Mouse (Mus musculus) MN1 (cell line): Measurements from ENCODE around the gene Cox7a2l.
A peak's percentile ranks its signal among the peaks of the same experiment; 100 is the strongest.

Source experiments
- DNase-seq: peaks from one replicate; pipeline ENCODE4 v3.0.0-alpha.2; 2016; ENCODE audit warnings: low spot score

The Cox7a2l gene

GRCm38 (mm10) chr17:83517280-83518015 is at the start of gene Cox7a2l:
Cox7a2l (minus strand) TSS chr17:83517330.
- no peak for DNase-seq

DNA sequence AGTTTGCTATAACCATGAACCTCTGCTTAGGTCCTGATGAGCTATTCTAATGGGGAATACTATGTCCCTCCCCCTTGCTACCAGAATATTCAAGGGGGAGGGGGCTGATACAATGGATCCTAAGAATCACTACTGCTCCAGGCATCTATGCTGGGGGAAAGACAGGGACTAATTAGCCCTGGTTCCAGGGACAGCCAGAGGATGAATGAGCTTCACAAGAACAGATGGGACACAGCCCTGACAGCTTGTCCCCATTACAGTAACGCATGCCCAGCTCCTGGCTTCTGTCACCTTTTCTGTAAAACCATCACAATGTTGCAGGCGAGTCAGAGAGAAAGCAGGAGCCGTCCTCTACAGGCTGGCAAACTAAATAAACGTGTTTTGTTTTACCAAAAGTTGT is 48.4 kb upstream of the Cox7a2l start:
- DNase-seq = no peak

DNA sequence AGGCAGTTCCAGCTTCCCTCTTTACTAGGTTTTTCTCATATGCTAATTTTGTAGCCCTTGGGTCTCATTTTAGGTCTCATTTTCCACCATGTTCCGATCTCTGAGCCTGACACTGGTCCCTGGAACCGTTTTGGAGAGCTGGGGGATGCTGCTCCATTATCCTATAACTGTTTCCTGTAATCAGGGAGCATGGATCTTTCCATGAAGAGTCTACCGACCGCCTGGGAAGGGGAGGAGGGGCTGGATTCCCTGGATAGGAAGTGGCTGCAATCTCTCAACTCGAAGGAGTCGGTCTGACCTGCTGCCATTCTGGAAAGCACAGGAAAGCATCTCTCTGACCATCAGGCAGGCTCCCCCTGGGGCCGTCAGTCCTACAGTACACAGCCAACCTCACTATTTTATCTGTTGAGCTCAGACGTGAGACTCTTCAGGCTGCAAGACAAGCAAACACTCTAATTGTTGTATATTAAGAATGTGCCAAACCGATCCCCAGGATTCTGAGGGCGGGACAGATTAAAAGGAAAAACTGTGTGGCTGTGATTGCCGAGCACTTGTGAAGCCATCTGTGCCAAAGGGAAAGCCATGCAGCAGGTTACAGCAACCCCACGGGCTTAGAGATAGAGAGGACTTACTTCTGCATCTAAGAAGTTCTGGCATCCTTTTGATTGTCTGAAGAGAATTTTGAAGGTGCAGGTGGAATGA is 47.1 kb upstream of the Cox7a2l start:
- peak; percentile 73 for DNase-seq

DNA sequence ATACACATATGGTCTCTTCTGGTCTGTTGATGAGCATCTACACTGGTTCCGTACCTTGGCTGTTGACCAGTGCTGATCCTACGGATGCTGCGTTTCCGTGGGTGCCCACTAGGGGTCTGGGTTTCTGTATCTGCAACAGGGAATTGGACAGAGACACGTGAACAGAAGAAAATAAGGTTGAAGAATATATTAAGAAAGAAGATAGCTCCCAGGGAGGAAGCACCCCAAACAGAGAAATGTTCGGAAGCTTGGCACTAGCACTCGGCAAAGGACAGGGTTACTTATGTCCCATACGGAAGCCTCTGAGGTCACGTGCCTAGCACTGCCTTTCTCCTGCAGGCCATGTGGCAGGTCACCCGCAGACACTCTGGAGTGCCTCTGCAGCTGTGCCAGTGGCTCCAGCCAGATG is 46.6 kb upstream of the Cox7a2l start:
- DNase-seq = peak; percentile 90

DNA sequence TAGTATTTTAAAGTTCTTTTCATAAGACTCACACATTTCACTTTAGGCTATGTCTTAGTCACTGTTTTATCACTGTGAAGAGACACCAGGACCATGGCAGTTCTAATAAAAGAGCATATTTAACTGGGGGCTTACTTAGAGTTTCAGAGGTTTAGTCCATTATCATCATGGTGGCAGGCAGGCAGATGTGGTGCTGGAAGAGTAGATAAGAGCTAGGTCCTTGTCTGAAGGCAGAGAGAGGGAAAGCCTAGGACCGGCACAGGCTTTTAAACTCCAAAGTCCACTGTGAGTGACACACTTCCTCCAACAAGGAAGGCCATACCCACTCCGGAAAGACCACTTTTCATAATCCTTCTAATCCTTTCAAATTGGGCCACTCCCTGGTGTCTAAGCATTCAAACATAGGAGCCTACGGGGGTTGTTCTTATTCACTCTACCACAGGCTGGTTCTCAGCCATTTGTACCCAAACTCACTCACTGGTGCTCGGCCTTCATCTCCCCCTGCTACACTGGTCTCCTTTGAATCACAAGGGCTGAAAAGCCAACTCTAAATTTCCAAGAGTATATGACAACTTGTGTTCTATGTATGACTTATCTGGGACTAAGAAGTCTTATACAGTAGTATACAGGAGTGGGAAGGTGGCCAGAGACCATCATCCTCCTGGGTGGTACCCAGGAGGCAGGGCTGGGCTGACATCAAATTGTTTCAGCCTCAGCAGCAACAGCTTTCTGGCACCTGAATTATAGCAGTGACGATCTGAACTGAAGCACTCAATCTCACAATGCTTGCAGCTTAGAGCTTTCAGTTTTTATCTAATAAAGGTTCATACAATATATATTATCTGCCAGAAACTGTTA is 45.3 kb upstream of the Cox7a2l start:
- no peak for DNase-seq

DNA sequence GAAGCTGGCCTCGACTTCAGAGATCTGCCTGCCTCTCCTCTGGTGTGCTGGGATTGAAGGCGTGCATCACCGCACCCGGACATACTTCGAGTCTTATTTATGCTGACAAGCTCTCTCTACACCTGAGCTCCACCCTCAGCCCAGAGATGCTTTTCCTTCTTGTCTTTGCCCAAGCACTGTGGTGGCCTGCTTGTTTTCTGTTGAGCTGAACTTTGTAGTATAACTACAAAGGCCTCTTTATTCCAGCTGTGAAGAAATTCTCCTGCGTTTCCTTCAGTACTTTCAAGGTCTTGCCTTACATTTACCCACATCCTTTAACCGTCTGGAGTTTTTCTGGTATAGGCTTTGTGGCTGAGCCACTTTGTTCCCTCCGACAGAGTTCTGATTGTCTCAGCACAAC is 42.0 kb upstream of the Cox7a2l start:
- no peak for DNase-seq

DNA sequence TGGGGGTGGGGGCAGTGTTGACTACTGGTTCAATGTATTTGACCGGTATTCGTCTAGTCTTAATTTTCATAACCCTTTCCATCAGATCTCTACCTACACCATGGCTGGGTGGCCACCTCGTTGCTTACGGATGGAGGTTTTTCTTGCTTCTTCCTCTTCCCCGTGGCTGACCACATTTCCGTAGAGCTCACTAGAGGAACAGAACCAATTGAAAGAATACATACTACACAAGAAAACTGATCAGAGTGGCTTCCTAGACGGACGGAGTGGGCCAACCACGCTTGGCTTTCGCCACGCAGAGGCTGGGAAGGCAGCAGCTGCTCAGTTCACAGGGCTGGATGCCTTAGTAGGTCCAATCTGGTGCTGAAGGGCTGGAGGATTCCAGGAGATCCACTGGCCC is 38.7 kb upstream of the Cox7a2l start:
- no peak for DNase-seq

- DNase-seq = no peak
Measured at GRCm38 (mm10) chr17:83554997-83555396, 37.9 kb upstream of the Cox7a2l start.

DNA sequence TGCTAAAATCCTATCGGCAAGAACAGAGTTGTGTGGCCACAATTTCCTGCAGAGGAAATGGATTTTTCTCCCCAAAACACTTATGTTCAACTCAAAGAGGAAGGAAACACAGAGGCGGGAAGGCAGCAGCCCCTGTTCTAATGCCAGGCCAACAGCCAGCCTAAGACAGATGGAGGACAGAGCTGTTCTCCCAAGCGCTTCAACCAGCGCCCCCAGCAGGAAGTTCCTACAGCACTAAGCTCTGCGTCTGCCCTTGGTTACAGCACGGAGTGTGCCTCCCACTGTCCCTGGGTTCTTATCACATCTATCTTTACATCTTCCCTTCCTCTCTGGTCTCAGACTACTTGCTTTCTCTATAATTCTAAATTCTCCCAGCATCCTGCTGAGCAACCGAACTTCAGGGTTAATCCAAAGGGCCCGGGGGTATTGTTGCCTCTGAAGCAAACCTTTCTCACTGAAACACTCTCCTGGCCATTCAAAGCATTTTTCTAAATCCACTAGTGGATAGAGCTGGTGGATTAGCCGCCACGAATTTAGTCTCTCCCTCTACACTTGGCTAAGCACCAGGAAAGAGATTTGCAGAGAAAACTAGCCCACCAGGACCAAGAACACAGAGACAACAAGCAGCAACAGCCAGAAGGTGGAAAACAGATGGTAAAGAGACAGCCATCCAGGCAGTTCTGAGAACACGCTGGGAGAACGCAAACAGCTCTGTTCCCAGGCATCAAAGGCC is 31.5 kb upstream of the Cox7a2l start:
- no peak for DNase-seq

DNA sequence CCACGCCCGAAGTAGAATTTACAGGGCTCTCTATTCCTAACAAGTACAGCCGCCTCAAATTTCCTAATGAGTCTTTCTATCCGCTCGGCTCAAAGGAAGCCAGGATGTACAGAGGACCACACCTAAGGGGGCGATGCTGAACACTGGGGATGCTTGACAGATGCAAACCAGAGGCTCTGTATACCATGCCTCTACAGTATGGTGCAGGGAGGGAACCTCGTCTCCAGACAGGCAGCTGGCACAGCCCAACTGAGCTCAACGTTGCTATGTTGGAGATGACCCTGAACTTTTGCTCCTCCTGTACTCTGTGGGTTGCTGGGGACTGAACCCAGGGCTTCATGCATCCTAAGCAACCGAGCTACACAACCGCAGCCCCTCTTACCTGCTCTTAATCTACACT is 30.0 kb upstream of the Cox7a2l start:
- DNase-seq = no peak

DNA sequence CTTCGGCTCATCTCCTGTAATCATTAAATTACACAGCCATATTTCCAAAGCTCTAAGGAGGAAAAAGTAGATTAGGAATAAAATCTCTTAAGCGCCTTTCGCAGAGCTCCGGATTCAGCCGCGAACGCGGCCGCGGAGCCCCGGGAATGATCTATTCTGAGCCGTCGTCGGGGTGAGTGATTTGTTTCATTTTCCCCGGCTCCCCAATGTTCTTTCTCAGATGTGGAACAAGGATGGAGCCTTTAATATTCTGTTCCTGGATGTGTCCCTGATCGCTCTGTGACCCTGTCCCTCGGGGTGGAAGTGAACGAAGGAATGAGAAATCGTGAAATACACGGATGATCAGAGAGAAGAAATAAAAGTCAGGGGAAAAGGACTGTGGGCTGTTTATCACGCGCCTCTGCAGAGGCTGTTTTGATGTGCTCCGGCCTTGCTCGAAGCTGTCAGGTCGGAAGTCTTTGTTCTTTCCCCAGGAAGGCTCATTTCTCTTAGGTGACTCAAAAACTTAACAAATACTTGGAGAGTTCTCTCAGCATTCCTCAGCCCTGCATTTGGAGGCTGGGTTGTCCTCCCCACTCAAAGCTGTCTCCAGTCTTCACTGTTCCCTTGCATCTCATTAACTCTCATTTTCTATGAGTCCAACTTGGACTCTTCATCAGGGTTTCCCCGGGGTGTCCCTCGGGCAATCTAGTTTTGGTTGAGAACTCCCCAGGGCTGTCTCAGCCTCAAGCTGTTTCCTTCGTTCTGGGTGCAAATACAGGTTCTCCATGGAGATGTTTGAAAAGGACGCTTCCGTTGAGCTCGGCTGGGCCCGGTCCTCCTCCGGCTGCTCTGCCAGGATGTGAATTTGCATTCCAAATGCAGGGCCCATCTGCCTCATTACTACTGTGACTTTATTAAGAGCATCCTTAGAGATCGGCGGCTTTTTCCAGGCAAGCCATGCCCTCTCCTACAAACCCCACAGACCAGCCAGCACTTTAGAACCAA is 28.9 kb upstream of the Cox7a2l start:
- DNase-seq = peak; percentile 38

- DNase-seq = peak; percentile 63
Measured at GRCm38 (mm10) chr17:83545259-83545658, 28.1 kb upstream of the Cox7a2l start.

DNA sequence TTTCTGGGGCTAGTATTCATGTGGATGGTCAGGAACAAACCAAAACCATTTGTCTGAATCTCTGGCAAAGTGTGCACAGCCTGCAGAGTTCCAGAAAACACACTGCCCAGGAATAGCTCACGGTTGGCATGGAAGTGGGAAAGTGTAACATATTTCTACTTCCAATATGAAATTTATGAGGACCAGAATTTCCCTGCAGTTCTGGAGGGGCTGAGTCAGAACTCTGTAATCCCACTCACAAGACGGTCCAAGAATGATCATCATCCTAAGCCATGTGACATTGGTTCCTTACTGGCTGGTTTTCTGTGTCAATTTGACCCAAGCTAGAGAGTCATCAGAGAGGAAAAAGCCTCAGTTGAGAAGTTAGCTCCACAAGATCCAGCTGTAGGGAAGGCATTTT is 25.3 kb upstream of the Cox7a2l start:
- no peak for DNase-seq

DNA sequence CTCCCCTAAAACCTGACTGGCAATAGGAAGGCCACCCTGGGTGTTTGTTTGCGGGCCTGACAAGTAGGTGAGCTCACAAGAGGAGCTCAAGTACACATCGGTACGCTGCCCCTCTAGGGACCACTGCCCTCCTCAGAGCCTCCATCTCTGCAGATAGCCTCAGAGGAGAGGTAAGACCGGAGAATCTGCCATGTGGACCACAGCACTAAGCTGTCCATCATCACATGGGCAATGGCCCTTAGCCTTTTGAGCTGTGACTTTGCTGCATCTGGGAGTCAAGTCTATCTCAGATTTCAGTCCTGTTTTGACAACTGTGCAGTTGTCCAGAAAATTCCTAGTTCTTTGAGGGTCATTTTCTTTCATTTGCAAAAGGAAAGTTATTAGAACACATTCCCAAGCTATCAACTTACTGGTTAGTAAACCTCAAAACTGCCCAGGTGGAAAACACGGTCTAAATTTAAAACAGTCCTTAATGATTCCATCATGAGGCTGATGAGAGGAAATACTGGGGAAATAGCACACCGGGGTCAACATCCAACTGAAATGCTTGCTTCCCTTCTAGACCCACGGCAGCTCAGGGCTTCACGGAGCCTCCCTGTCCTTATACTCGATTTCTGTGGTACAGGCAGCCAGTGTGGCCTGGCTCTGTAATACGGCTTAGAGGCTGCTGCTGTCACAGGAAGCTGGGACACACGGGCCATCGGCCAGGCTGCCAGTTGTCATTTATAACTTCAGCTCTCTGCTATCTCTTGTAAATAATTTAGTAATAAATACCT is 22.3 kb upstream of the Cox7a2l start:
- DNase-seq = no peak

DNA sequence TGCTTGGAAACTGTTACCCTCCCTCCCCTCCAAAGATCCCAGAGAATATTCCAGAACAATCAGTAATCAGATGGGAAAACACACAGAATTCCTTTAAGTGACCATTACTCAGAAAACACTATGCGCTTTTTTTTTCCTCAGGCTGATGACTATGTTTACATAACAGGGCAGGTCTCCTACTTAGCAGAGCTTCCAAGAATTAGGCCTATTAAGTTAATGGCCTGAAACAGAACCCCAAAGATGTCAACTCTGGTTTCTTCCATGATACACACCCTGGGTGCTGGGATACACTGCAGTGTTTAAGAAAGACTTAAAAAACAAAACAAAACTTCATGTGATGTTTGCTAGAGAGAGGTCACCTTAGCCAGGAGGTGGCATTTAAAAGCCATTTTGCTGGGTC is 21.6 kb upstream of the Cox7a2l start:
- peak; percentile 72 for DNase-seq

- peak; percentile 78 for DNase-seq
Measured at GRCm38 (mm10) chr17:83538141-83538540, 21.0 kb upstream of the Cox7a2l start.

- no peak for DNase-seq
Measured at GRCm38 (mm10) chr17:83533150-83533549, 16.0 kb upstream of the Cox7a2l start.

GRCm38 (mm10) chr17:83527651-83528381 is 10.7 kb upstream of the Cox7a2l start:
- DNase-seq = peak; percentile 83
